Mouse (Mus musculus) hindbrain, postnatal 0 days (tissue): ENCODE results near the gene Spag7. TPM values are rescaled to one million over a fixed set of nuclear protein-coding genes. Genes with fewer than 3 reads are reported as not detected.

Experiments used
- ATAC-seq: fragments of 200-750 bp; cut with Nextera tagmentation; 2 replicates; pipeline ENCODE4 v1.8.0; 2017; ENCODE audit warnings: mild to moderate bottlenecking, moderate TSS enrichment, moderate library complexity
- DNase-seq: peaks from one replicate; pipeline ENCODE4 v3.0.0-alpha.2; 2015; ENCODE audit warnings: low spot score
- H3K27ac ChIP-seq: fragments of 300-500 bp; sonication (generic); 2 replicates; pipeline ENCODE4 v1.5.1; 2014; ENCODE audit warnings: mild to moderate bottlenecking
- H3K27me3 ChIP-seq: fragments of 300-500 bp; sonication (generic); 2 replicates; pipeline ENCODE4 v1.6.1; 2014; ENCODE audit warnings: low read length, mixed read lengths; ENCODE audit not compliant: insufficient read depth
- H3K36me3 ChIP-seq: fragments of 300-500 bp; sonication (generic); 2 replicates; pipeline ENCODE4 v1.6.1; 2014; ENCODE audit warnings: low read length, mixed read lengths; ENCODE audit not compliant: insufficient read depth
- H3K4me1 ChIP-seq: fragments of 300-500 bp; sonication (generic); 2 replicates; pipeline ENCODE4 v1.6.1; 2014; ENCODE audit warnings: antibody characterized with exemption, low read length, mixed read lengths; ENCODE audit not compliant: insufficient read depth
- H3K4me2 ChIP-seq: fragments of 300-500 bp; sonication (generic); 2 replicates; pipeline ENCODE4 v1.6.1; 2014; ENCODE audit warnings: low read depth, mild to moderate bottlenecking, low read length, moderate library complexity, mixed read lengths
- H3K4me3 ChIP-seq: fragments of 300-500 bp; sonication (generic); 2 replicates; pipeline ENCODE4 v1.5.1; 2014; ENCODE audit warnings: low read length
- H3K9ac ChIP-seq: fragments of 300-500 bp; sonication (generic); replicated peaks from 2 replicates; pipeline ENCODE4 v1.6.1; 2014; ENCODE audit warnings: mild to moderate bottlenecking, low read length, moderate library complexity, mixed read lengths
- H3K9me3 ChIP-seq: fragments of 300-500 bp; sonication (generic); 2 replicates; pipeline ENCODE4 v1.6.1; 2016; ENCODE audit warnings: low read length, mixed read lengths
- CTCF ChIP-seq: IDR thresholded peaks from 2 replicates; pipeline ENCODE4 v1.5.1; 2016; ENCODE audit warnings: antibody characterized with exemption, control low read depth, low read depth
- WGBS: fragments of 180-500 bp; shearing (Covaris S2); extraction: QIAGEN DNeasy Blood & Tissue Kit; methylation state at CpG from one replicate; pipeline ENCODE4 v1.1.7; 2014; 5-methylcytosine and 5-hydroxymethylcytosine counted together
- polyA plus RNA-seq: library from polyadenylated mRNA; unstranded; fragments of >200 nt; fragmentation: Nextera tagmentation; extraction: Ambion mirVana; gene quantifications from 2 replicates; pipeline ENCODE4 v1.2.1, GENCODE M21; 2015
- total RNA-seq: library from RNA; depleted of rRNA; stranded (reverse); fragments of >200 nt; gene quantifications from 2 replicates; pipeline ENCODE4 v1.2.3, GENCODE M21; 2014

The Spag7 gene
- total and polyA plus RNA-seq, 2 experiments from 2014 or later, result 31.9 to 138 TPM

DNA sequence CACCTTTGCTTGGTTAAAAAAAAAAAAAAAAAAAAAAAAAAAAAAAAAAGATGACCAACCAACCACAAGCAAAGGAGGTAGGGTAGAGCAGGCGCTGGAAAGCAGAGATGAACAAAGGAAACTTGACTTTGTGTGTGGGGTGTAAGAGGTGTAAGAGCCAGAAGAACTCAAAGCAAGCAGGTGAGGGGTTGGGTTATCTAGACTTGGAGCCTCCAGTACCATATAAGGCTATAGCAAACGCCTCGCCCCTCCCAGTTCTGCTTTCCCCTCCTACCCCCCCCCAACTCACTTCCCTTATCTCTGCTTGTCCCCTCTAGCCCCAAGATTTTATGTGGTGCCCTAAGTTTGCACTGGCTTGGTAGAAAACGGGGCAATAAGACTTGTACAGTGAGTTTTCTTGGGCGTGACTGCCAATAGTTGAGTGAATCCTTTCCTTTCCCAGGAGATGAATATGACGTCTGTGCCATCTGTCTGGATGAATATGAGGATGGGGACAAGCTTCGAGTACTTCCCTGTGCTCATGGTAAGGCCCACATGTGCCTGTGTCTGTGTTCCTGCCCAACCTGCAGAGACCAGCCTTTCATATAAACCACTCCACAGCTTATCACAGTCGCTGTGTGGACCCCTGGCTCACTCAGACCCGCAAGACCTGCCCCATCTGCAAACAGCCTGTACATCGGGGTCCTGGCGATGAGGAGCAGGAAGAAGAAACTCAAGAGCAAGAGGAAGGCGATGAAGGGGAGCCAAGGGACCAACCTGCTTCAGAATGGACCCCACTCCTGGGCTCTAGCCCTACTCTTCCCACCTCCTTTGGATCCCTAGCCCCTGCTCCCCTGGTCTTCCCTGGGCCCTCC lies 18.7 kb downstream of the Spag7 start:
- Histone ChIP-seq H3K9me3 (no peaks in the 10 kb centered on the region), H3K27me3 (no peaks in the 10 kb centered on the region), H3K9ac (no peak overlapping the region), H3K4me2 (no peak overlapping the region), H3K36me3 (peaks cover 28% of the 10 kb centered on the region), H3K4me1 (peaks cover 19% of the 10 kb centered on the region), H3K4me3 (no peak overlapping the region), H3K27ac (no peak overlapping the region)
- no peak for ATAC-seq
- no peak for DNase-seq
- no peak for TF ChIP-seq CTCF
- WGBS, result 76% methylated on average over 12 of the region's 12 CpGs

DNA sequence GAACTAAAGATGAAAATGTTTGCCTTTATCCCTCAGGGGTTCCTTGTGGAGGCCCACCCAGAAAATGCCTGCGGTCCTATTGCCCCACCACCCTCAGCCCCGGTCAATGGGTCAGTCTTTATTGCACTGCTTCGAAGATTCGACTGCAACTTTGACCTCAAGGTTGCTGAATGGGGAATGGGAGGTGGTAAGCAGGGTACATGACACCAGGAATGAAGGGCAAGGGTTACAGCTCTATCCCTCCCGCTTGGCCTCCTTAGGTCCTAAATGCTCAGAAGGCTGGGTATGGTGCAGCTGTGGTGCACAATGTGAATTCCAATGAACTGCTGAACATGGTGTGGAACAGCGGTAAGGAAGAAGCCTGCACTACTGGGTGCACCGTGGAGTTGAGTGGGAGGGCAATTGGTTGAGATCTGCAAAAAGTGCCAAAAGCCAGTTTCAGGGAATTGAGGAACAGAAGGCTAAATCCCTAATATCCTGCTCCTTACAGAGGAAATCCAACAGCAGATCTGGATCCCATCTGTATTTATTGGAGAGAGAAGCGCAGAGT lies 20.0 kb downstream of the Spag7 start:
- WGBS, result 89% methylated on average over 8 of the region's 8 CpGs
- Histone ChIP-seq H3K4me1 (peaks cover 19% of the 10 kb centered on the region), H3K9me3 (no peaks in the 10 kb centered on the region), H3K9ac (no peak overlapping the region), H3K36me3 (peaks cover 38% of the 10 kb centered on the region), H3K4me2 (no peak overlapping the region), H3K27ac (no peak overlapping the region), H3K27me3 (no peaks in the 10 kb centered on the region), H3K4me3 (no peak overlapping the region)
- no peak for TF ChIP-seq CTCF
- no peak for DNase-seq
- no peak for ATAC-seq

DNA sequence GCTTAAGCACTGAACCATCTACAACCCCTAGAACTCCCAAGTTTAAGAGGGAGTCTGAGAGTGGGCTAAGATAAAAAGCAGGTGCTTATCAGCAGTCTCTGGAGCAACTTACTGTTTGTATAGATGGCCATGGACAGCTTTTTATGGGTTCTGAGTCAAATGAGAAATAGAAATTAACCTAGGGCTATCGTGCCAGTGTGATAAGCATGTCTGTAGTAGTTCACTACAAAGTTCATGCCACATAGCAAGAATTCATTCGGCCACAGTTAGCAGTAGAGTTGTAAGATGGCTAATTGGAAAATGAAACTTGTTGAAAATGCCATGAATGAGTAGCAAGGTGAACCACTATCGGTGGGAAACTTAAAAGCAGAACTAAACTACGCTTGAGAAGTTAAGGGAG lies 20.7 kb downstream of the Spag7 start:
- Histone ChIP-seq H3K4me2 (peak overlapping the region; percentile 99), H3K4me1 (peaks cover 19% of the 10 kb centered on the region), H3K27me3 (no peaks in the 10 kb centered on the region), H3K36me3 (peaks cover 38% of the 10 kb centered on the region), H3K4me3 (peak overlapping the region; percentile 76), H3K27ac (no peak overlapping the region), H3K9ac (peak overlapping the region; percentile 73), H3K9me3 (no peaks in the 10 kb centered on the region)
- ATAC-seq (no peak), DNase-seq (no peak)
- TF ChIP-seq CTCF, result no peak
- WGBS, result 86% methylated on average over 4 of the region's 4 CpGs

DNA sequence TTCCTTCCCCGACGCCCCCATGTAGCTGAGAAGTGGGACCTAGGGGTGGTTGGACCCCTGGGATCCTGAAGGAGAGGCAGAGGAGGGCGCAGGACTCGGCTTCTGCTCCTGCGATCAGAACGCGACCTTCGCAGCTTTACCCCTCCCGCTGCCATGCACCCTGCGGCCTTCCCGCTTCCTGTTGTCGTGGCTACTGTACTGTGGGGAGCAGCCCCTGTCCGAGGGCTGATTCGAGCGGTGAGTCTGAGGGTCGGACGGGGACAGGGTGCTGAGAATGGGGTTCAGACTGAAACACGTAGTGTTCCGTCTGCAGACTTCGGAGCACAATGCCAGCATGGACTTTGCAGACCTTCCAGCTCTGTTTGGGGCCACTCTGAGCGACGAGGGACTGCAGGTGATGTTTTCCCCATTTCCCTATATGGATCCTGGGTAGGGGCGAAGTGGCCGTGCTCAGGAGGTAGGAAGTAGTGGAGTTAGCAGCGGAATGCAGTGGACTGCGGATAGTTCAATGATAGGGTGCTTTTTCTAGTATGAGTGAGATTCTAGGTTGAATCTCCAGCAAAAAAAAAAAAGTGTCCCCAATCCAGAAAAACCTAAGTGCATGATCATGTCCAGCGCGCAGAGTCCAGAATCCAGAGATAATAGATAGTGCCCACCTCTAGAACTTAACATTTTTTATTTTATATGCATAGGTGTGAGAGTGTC lies 21.3 kb downstream of the Spag7 start:
- Histone ChIP-seq H3K4me1 (peaks cover 15% of the 10 kb centered on the region), H3K9me3 (no peaks in the 10 kb centered on the region), H3K9ac (peak overlapping the region; percentile 73), H3K27me3 (no peaks in the 10 kb centered on the region), H3K36me3 (peaks cover 38% of the 10 kb centered on the region), H3K4me3 (peak overlapping the region; percentile 76), H3K27ac (peak overlapping the region; percentile 93), H3K4me2 (peak overlapping the region; percentile 99)
- ATAC-seq (no peak), DNase-seq (no peak)
- 4% methylated on average over 28 of the region's 28 CpGs for WGBS
- TF ChIP-seq CTCF, result no peak

DNA sequence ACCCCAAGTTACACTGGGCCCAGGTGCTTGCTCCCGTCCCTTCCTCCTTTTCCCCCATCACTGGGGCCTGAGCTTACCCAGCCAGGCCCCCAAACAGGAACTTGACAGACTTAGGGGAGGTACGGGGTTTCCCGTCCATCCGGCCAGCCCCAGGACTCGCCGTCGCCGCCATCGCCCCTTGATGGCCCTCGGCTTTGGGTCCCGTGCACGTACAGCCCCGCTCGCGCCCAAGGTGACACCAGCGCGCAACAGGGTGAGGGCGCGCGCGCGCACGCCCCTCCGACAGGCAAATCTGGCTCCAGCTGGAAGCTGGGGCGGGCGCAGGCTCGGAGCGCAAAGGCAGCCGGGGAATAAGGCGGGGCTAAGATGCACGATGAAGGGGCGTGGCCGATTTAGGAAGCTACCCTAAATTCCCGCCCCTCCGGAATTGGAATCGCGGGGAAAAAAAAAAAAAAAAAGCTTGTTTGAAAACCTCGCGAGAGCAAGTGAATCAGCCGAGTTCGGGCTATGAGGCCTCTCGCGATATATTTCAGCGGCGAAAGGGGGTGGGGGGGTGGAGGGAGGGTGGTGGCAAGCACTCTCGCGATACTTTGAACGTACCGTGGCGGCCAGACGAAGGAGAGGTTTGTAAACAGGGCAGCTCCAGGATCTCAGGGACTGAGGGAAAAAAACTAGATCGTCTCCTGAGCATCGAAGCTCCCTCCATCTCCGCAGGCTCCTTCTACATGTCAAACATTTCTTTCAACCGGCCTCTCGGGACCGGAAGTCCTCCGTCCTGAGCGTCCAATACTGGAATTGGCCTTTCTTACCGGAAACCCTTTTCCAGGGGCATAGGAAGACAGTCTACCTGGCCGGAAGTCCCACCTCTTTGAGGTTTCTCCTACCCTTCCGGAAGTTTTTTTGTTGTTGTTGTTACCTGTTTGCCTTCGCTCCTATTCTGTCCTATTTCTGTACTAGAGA lies 22.2 kb downstream of the Spag7 start, which contains the start of the genes Rnf167 and Slc25a11:
Gene Rnf167, plus strand, starts transcription at position 545 of the 960 bp plus-strand sequence.
Gene Slc25a11, minus strand, starts transcription at position 789 of the 960 bp plus-strand sequence.
- Histone ChIP-seq H3K36me3 (peaks cover 32% of the 10 kb centered on the region), H3K9ac (peak within 1 kb of the TSS; percentile 86), H3K27ac (peak within 1 kb of the TSS; percentile 94), H3K4me3 (peak within 1 kb of the TSS; percentile 76), H3K4me1 (peaks cover 13% of the 10 kb centered on the region), H3K4me2 (peak within 1 kb of the TSS; percentile 99), H3K27me3 (no peaks in the 10 kb centered on the region), H3K9me3 (no peaks in the 10 kb centered on the region)
- under 1% methylated on average over 63 of the region's 63 CpGs for WGBS
- DNase-seq (peak; percentile 100), ATAC-seq (peak; percentile 95)
- no peak for TF ChIP-seq CTCF

DNA sequence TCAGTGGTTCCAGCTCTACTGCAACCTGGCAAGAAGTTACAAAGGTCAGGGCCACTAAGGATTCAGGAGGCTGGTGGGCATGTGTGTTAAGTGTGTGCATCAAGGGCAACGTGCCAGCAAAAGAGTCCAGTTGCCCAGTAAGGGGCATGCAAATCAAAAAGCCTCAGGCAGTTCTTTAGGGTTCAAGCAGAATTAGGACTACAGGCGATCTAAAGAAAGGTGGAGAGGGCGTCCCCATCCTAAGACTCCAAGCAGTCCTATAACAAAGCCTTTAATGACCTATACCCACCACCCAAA lies 23.0 kb downstream of the Spag7 start:
- no peak for TF ChIP-seq CTCF
- Histone ChIP-seq H3K36me3 (peaks cover 32% of the 10 kb centered on the region), H3K9ac (peak overlapping the region; percentile 86), H3K4me1 (peaks cover 13% of the 10 kb centered on the region), H3K9me3 (no peaks in the 10 kb centered on the region), H3K4me3 (peak overlapping the region; percentile 76), H3K27ac (peak overlapping the region; percentile 94), H3K4me2 (peak overlapping the region; percentile 88), H3K27me3 (no peaks in the 10 kb centered on the region)
- ATAC-seq (no peak), DNase-seq (no peak)
- WGBS, result 20% methylated on average over 3 of the region's 3 CpGs
